Mouse (Mus musculus) right cerebral cortex, postnatal 25 days (tissue): ENCODE measurements around the gene Kcng4.

Source experiments
- DNase-seq: peaks from one replicate; pipeline ENCODE4 v3.0.0; 2022

Kcng4 gene

DNA sequence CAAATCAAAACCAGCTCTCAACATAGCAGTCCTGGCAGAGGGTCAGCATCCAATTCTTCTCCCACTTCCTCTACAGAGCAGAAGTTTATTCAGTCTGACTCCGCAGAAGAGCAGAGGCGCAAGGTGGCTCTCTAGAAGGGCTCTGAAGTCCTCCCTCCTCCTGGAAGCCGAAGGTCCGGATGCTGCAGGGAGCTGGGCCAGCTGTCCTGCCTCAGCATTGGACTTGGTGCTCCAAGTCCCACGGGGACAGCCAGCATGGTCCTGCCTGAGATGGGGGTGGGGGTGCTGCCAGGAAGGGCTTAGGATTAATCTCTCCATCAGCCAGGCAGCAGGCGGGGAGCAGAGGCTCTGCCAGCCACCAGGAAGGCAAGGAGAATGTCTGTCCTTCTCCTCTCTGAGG is at the start of gene Kcng4:
Gene Kcng4 (minus strand): TSS at position 303 of the 400 bp plus-strand sequence.
- no peak for DNase-seq

DNA sequence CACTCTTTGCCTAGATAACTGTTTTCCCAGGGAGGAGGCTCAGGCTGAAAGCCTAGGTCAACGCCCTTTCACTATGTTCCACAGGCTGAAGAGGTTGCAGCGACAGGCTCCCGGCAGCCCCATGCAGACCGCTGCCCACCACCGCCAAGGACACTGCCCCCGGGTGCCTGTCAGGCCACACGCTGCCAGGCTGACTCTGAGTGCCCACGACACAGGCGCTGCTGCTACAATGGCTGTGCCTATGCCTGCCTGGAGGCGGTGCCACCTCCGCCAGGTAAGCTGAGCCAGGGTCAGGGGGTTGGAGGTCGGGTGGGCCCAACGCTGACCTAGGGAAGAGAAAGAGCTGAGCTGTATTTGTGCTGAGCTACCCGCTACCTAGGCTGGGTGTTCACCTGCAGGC is 43.7 kb upstream of the Kcng4 start:
- no peak for DNase-seq

DNA sequence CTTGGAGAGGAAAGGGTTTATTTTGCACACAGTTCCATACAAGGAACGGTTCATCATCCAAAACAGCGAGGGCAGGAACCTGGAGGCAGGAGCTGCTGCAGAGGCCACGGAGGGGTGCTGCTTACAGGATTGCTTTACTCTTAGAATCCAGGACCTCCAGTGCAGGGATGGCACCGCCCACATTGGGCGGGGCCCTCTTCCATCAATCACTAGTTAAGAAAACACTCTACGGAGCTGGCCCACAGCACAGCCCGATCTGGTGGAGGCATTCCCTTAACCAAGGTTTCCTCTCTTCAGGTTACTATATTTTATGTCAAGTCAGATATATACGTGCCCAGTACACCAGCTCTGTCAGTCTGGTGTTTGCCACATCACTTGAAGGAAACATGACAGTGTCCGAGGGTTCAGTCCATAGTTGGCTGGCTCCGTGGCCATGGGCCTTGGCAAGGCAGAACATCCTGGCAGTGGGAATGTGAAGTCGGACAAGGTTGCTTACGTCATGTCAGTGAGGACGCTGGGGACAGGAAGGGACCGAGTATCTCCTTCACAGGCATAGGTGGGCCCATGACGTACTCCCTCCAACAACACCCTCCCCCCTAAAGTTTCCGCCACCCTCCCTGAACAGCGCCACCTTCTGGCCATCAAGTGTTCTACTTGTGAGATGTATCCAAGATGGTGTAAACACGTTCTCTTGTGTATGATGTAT is 42.8 kb upstream of the Kcng4 start:
- no peak for DNase-seq

DNA sequence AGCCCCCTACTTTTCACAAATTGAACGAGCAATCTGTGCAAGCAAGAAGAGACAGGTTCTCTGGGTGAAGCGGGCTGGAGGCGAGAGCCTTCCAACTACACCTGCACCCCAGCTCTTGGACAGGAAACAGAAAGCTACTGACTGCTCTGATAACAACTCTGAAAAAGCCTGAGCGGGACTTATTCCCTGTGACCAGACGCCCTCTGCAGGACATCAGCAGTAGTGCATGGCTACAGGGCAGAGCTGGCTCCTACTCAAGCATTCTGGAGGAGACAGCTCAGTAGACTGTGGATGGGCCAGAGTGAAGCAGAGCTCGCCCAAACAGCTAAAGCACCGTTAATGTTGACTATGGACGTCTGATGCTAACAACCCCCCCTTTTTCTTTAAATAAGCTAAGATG is 40.9 kb upstream of the Kcng4 start:
- peak; percentile 83 for DNase-seq

DNA sequence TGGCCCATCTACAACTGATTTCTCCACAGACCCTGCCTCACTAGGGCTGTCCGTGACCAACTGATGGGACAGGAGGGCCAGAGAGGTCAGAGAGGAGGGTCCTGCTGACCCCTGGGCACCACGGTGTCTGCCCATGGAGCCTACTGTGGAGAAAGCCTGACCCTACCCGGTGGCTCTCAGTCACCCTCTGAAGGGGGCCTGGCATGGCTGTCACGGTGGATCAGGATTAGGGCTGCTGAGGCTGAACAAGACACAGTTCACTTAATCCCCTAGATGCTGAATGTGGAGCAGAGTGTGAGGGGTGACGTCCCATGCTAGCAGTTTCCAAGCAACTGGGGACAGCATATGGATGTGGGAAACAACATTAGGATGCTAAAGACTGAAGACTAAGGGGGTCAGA is 40.0 kb upstream of the Kcng4 start:
- no peak for DNase-seq

DNA sequence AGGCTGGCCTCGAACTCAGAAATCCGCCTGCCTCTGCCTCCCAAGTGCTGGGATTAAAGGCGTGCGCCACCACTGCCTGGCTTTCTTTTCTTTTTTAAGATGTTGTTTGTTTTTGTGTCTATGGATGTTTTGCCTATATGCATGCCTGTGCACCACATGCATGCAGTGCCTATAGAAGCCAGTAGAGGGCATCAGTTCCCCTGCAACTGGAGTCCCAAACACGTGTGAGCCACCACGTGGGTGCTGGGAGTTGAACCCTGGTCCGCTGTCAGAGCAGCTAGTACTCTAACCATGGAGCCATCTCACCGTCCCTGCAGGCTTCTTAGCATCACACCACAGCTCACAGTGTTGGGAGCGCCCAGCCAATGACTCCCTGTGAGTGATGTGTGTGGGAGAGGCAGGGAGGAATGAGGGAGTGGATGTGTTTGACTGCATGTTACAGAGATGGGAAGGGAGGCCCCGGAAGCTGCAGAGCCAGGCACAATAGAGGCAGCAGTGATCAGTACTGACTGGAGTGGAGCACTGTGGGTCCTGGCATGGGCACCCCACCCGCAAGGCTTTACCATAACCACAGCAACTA is 38.6 kb upstream of the Kcng4 start:
- no peak for DNase-seq

DNA sequence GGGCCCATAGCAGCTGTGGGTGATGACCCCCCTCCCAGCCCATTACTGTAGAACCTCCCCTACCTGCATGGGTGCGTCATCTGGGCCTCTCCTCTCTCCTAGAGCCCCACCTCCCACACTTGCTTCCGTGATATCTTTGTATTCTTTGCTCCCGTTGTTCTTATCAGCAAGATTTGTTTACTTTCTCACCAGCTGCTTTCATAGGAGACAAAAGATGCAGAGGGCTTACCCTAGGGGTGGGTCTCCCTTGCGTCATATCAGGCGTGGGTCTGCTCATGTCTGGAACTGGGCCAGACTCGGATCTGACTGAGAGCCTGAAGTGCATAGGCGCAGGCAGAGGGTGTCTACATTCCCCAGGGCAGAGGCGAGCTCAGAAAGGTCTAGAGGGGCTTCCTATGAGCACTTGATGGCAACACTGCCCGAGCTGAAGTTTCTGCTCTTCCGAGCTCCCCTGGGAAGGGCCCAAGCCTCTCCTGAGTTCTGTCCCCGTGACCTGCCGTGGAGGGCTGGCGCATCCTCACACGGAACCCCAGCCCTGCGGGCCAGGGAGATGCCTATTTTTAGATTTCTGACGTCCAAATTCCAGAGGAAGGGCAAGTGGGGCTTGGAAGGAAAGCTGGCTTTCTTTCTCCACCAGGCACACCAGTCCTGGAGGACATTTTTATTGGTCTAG is 35.1 kb upstream of the Kcng4 start:
- DNase-seq, result no peak

DNA sequence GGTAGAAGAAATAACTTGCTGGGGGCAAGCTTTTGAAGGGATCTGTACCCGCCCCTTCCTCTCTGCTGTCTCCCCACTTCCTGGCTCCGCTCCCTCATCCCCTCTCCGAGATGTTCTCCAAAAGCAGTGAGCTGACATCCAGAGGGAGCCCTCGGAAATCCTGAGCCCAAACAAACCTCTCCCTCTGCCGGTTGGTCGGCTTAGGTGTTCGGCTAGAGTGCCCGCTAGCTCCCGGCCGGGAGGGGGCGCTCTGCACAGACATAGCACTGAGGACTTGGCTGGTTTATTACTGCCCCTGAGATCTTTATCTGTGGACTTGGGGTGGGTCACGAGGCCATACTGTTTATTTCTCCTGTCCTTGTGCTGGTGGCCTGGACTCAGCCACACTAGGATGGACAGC is 33.8 kb upstream of the Kcng4 start:
- no peak for DNase-seq

DNA sequence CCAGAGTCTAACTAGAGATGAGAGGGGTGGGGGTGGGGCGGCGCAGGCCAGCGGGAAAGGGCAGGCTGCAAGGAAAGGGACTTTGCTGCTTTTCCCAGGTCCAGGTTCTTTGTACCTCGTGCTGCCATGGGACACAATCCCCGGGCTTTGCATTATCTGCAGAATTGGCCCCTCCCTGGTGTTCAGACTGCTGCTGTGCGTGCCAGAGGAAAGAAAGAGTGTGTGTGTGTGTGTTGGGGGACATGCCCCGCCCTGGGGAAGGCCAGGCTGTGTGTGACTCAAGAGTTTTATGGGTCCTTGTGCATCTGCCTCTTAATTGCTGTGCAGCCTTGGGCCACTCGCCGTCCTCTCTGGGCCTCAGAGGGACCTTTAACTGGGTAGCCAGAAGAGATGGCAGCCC is 33.0 kb upstream of the Kcng4 start:
- no peak for DNase-seq

DNA sequence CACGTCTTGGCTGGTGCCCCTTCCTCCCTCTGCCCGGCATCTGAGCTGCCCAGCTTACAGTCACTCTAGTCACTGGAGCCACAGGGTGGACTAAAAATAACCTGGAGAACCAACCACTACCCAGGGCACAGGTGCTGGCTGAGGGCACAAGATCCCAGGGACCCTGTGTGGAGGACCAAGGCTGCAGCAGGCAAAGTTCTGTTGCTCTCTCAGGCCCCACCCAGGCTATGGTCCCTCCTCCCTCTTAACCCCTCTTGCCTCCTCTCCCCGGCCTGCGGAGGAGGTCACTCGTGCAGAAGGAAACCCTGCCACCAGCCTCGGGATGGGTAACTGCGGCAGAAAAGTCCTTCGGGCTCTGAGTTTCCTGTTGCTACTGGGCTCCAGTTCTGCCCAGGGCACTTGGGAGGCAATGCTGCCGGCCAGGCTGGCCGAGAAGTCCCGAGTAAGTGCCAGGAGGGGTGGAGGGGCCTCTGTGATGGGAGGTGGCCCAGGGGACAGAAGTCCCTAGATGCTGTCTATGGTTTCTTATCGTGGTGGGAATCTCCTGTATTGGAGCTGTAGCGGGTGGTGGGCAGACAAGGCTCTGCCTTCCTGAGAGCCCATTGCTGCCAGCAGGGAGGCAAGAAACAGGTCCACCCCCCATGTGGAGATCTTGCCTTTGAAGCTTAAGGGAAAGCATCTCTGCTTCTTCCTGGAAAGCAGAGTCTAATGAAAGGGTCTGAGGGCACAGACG is 30.9 kb upstream of the Kcng4 start, which contains the start of gene Wfdc1:
Gene Wfdc1 (plus strand): TSS at position 147 of the 733 bp plus-strand sequence.
- DNase-seq, result no peak

DNA sequence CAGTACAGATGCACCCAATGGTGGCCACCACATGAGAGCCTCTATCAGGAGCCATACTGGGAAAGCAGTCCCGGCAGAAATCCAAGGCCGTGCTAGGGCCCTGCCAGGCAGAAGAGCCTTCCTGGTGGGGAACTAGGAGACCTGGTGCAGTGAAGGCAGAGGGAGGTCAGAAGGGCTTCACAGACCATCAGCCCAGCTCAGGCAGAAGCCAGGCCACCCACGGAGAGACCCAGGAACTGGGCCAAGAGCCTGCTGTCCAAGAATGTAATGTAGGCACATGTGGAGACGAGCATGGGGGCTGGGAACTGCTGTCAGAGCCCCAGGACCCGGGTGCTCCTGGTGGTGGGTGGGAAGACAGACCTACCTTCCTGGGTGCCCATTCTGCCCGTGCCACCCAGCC is 29.8 kb upstream of the Kcng4 start:
- DNase-seq, result no peak

DNA sequence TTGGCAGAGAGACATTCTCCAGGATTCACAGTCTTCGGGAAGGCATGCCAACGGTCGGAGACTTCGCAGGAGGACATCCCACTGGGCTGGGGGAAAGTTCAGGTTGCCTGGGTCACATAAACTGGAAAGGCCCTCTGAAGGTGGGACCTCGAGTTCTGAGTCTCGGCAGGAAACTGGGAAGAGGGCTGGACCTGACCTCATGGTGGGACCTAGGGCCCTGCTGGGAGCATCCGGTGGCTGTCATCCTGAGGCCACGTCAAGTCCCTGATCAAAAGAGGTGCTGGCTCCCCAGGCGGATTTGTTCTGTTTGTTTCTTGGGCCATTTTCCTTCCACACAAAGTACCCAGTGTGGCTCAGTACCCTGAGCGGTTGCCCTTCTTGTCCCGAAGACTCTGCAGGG is 28.0 kb upstream of the Kcng4 start:
- DNase-seq, result no peak

DNA sequence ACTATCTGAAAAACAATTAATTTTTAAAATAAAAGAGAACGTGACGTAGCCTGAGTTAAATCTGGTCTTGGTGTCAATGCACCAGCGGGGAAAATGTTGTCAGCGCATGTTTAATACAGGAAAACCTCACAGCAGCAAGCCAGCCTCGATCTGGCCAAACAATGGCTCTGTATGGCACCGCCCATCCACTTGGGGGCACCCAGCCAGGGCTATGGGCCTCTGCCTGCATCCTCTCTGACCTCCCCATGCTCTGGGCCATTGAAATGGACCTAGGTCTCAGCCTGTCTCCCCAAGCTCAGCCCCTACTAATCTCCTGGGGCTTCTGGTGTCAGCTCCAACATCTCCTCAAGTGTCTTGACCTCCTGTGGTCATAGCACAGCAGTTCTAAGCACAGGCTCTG is 26.4 kb upstream of the Kcng4 start:
- DNase-seq, result no peak

DNA sequence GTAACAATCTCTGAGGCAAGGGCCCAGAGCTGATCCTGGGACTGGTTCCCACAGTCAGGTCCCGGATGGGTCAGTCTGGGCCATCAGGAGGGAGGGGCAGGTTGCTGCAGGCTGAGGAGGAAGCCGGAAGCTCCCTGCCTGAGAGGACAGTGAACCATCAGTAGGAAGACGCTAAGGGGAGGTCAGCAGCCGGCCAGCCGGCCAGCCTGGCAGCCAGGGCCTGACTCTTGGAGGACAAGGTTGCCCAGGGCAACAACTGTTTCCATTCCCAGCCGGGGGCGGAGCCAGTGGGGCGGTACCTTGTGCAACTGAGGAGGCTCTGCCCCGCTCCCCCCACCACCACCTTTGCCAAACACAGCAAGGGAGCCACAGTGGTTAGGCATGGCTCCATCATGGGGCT is 25.6 kb upstream of the Kcng4 start:
- DNase-seq, result peak; percentile 12

DNA sequence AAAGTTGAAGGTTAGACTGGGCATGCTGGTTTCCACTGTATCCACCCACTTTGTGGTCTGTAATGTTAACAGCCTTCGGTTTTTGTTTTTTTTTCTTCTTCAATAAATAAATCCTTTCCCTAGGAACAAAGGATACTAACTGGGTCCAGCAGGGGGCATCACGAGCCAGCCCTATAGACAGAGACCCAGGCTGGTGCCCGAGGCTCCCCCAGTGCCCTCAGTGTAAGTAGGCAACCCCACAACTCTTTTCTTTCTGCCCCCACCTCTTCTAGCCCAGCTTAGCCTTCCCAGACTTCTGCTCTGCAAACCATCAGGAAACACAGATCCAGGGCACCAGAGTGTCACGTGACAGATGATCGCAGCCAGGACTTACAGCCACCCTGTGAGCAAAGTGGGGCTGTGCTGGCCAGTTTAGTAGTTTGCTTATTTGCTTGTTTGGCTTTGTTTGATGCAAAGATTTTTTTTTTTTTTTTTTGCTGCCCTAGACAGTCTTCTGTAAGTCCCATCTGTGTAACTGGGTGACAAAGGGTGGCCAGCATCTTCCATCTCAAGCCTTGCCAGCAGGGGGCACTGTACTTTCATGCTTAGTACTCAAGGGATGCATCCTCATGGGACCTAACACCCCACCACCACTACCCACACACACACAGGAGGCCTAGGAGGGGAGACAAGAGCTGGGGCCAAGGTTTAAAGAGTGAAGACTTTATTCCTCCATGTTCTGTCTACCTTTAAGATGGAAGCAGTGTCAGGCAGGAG is 21.4 kb upstream of the Kcng4 start:
- no peak for DNase-seq

DNA sequence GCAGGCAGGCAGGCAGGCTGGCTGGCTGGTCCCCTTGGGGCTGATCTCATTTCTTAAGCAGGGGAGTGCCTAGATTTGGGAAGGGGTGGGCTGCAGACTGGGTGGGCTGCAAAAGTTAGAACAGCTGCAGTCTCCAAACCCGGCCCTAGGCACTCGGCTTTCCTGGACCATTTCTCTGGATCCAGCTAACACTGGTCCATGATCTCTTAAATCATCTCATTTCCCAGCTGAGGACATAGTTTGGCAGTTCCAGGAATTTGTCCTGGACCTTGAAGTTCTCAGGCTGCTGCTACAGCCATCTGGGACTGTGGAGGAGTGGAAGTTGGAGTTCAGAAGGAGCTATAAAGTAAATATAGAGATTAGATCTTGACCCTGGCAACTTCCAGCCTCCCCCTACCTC is 15.8 kb upstream of the Kcng4 start:
- no peak for DNase-seq

DNA sequence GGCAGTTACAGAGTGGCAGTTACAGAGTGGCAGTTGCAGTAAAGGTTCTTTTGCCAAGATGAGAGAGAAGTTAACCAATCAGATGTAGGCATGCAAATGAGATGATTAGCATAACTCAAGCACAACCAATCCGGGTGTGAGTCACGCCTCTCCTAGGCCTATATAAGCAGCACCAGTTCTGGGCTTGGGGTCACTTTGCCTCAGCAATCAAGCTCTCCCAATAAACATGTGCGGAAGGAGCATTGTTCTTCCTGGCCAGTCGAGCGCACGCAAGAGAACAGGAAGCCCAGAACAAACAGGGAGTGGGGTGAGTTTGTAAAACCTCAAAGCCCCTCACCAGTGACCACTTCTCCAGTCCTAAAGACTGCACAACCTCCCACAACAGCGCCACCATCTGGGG is 11.4 kb upstream of the Kcng4 start:
- DNase-seq, result no peak

DNA sequence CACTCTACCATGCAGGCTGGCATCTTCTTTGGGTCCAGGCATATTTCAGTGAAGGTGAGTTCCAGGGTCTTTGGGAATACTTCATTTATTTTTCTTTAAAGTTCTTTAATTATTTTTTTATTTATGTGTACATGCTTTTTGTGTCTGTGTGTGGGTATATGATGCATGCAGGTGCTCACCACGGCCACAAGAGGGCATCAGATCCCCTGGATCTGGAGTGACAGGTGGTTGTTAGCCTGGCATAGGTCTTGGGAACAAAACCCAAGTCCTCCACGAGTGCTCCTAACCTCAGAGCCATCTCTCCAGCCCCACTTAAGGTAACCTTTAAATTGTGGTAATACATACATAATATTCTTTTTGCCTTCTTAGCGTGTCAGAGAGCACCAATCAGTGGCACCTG is 10.7 kb upstream of the Kcng4 start:
- DNase-seq, result no peak

DNA sequence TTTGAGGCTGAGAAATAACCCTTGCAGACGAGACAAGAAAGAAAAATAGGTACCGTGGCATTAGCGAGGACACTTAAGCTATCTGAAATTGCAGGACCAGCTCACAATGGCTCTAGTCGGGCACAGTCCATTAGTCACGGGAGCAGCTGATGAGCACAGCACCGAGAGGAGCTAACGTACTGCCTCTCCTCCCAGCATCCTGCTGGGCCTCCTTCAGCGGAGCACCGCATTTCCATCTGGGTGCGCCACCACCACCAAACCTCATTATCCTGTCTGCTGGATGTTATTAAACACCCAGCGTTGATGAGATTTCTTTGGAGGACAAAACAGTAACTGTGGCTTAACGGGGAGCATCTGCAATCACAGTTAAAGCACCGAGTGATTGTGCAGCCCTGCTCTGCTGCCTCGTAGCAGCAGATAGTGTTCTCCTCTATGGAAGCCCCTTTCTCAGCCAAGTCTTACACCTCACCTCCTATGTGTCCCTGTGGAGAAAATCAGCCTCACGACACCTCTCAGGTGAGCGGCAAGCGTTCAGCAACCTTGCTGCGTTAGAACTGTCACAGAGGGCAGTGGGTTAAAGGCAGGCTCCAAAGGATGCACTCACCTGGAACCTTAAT is 9.6 kb upstream of the Kcng4 start:
- DNase-seq, result no peak

DNA sequence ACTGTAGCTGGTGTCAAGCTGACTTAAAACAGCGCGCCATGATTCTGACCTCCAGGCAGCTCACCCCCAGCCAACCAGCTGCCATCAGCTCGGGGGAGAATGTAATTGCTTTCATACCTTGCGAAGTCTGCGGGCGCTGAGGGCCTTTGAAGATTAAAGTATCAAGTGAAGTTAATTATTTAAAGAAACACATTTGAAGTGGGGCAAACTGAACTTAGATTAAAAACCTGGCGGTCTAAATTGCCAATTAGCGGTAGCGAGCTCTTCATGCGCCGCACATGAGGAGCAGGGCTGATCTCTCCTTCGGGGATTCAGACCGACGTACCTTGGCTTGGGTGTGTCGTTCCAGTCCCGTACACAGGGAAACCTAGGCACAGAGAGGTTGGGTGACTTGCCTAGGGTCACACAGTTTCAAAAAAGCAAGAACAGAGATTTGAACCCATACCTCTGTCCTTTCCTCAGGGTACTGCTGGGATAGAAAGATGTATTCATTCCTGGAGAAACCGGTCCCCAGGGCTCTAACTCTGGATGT is 9.0 kb upstream of the Kcng4 start:
- DNase-seq, result no peak

DNA sequence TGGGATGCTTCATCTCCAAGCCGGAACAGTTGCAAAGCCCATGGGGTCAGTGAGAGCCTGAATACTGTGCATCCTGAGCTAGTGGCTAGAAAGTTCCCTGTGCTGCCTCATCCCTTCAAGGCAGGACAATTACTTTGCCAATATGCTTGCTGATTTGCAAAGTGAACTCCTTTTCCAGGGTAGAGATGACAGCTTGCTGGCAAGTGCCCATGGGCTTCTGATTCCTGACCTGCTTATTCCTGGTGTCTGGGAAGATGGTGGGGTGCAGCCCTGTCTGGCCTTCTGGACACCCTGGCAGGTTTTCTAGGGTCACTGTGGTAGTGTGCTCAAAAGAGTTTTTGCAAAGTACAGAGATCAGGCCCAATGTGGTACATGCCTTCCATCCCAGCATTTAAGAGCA is 7.5 kb upstream of the Kcng4 start:
- DNase-seq, result no peak

DNA sequence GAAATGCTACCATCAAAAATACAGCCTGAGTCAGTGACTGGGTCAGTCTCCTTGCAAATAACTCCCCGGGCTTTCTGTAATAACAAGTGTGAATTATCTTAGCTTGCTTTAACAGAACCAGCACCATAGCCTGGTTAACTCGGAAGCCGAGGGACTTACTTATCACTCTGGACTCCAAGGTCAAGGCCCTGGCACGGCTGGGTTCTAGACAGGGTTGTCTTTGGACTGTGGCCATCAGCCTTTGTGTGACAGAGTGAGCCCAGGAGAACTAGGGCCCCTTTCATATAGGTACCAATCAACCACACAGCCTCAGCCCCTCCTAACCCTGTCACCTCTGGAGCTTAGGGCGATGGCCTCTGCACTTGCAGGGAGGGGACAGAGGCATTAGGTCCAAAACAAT is 5.6 kb upstream of the Kcng4 start:
- DNase-seq, result no peak
